Mouse (Mus musculus) ovary, postnatal 14 days (tissue): ENCODE results near the gene Coq7.

Experiments
- DNase-seq: peaks from one replicate; pipeline ENCODE4 v3.0.0; 2022; ENCODE audit warnings: low spot score

The Coq7 gene

GRCm38 (mm10) chr7:118533178-118533578 lies at the start of gene Coq7:
Gene Coq7, minus strand, starts transcription at chr7:118533356.
- peak; percentile 91 for DNase-seq

DNA sequence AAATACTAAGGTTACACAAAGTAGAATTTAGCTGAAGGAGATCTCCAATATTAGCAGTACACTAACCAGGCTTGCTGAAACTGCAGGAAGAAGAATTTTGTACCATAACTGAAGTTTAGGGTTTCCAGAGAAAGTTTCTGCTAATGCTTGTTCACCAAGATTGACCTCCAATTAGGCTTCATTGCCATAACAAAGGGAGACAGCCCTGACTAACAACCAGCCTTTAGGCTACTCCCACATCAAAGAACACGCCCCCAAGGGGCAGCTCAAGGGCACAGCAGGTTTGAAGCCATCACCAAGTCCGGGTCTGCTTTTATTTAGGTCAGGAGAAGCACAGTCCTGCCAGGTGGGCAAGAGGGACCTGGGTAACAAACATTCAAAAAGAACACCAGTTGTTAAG lies 46.8 kb upstream of the Coq7 start:
- no peak for DNase-seq

DNA sequence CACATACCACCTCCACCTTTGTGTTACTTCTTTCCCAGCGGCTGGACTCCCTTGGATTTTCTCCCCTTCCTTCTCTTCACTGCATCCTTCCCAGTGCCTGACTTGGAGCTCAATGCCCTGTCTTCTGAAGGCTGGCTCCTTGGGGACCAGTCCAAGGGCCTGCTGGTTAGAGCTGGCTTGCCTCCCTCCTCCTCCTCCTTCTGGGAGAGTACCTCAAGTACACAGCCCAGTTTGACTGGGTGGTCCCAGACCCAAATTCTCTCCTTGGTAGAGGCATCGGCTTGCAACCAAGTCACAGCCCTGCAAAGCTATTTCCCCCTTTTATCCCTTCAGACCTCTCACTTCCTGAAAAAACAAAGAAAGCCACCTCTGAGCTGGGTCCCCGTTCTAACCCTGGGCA lies 45.1 kb upstream of the Coq7 start:
- DNase-seq = no peak

DNA sequence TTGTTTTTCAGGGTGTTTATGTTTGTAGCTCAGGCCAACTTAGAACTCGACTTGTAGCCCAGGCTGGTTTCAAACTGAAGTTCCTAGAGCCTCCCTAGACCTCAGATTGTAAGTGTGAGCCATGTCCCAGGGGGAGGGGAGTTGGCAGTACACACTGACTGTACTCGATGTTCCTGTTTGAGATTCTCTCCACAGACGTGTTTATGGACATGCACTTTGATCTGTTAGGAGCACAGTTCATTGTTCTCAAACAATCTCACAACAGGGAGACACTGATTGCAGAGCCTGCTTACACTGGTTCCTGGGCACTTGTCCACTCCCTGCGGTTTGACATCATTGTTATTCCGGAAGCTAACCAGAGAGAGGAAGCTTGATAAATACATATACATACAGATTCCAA lies 38.9 kb upstream of the Coq7 start:
- DNase-seq = no peak

DNA sequence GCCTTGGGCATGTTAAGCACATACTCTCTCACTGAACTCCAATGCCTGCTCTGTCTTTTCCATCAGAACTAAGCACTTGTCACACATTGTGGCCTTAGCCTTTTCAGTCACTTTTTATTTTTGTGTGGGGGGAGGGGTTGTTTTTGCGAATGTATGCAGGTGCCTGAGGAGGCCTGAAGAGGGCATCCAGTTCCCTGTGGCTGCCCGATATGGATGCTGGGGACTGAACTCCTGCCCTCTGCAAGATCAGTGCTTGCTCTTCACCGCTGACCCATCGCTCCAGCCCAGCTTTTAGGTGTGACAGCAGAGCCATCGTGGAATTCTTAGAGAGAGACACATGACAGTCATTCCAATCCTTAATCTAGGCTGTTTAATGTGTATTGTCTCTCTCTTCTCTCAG lies 38.2 kb upstream of the Coq7 start:
- no peak for DNase-seq

- DNase-seq = no peak
Measured at GRCm38 (mm10) chr7:118569121-118569543, 36.0 kb upstream of the Coq7 start.

- no peak for DNase-seq
Measured at GRCm38 (mm10) chr7:118554290-118554689, 21.1 kb upstream of the Coq7 start.

DNA sequence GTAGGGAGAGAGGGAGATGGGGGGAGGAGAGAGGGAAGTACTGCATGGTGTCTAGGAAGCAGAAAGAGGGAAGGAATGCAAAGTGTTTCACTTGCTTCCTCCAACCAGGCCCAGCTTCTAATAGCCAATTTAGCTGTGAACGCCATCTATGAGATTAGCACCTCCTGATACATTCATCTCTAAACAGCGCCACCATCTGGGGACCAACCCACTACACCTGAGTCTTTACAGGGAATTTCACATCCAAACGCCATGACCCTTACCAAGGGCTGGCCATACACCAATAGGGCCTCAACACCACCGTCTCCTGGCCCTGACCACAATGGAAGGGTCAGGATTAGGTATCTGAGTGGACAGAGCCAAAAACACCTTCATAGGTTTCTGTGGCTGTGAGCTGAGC lies 20.7 kb upstream of the Coq7 start:
- DNase-seq = no peak

- no peak for DNase-seq
Measured at GRCm38 (mm10) chr7:118547451-118547850, 14.3 kb upstream of the Coq7 start.

- no peak for DNase-seq
Measured at GRCm38 (mm10) chr7:118544128-118544527, 11.0 kb upstream of the Coq7 start.

DNA sequence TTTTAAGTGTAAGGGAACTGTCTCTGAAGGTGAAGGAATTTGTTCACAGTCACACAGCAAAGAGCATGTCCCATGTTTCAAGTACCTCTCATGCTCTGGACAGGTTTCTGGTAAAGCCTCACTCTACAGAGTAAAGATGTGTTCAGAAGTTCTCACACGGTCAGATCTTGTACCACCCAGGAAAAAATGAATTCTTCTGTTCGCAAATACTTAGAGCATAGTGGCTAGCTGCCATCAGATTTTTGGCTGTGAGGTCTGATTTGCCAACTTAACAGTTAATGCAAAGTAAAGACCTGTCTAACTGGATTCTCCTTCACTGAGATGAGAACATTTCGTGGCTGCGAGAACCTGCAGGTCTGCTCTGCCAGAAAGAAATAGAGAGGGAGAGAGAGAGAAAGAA lies 1.9 kb upstream of the Coq7 start:
- DNase-seq = no peak

- DNase-seq = no peak
Measured at GRCm38 (mm10) chr7:118534326-118534725, 1.2 kb upstream of the Coq7 start.

DNA sequence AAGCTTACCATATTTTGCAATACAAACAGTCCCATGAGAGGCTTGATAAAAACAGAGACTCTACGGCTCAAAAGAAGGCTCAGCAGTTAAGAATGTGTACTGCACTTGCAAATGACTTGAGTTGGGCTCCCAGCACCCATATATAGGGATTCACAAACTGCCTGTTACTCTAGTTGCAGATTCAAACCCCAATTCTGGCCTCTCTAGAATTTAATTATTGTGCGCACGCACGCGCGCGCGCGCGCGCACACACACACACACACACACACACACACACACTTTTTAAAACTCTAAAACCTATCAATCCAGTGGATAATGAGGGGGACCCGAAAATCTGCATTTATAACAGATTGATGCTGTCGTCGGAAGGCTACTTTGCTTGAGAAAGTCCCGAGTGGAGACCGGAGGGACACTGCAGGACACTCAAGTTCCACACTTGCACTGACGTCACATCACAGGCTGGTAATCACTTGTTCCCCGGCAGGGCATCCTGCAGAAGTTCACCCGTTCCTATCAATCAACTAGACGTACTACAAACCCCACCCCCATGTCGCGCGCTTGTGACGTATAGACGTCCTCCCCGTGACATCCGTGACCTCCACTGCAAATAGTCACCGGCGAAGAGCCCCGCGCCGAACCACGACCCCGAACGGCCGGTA lies 508 bp downstream of the Coq7 start:
- DNase-seq = peak; percentile 93

- DNase-seq = no peak
Measured at GRCm38 (mm10) chr7:118526967-118527366, 6.2 kb downstream of the Coq7 start.

- no peak for DNase-seq
Measured at GRCm38 (mm10) chr7:118522077-118522476, 11.1 kb downstream of the Coq7 start.

GRCm38 (mm10) chr7:118519661-118520060 lies 13.5 kb downstream of the Coq7 start:
- DNase-seq = no peak

DNA sequence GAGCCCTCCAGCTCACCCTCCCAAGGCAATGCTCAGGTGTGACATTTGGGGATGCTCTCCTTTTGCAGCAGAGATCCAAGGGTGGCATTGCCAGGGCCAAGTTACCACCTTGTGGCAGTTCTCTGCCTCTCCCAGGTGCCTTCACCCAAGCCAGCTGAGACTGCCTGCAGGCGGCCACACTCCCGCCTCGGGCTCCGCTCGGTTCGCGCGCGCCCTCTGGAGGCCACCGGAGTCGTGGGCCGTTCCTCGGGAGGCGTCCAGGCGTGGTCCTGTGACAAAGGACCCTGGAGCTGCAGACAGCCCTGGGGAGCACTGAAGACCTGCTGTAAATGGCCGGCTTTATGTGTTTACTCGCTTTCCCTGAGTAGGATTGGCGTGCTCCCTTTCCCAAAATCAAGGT lies 14.5 kb downstream of the Coq7 start:
- peak; percentile 70 for DNase-seq

DNA sequence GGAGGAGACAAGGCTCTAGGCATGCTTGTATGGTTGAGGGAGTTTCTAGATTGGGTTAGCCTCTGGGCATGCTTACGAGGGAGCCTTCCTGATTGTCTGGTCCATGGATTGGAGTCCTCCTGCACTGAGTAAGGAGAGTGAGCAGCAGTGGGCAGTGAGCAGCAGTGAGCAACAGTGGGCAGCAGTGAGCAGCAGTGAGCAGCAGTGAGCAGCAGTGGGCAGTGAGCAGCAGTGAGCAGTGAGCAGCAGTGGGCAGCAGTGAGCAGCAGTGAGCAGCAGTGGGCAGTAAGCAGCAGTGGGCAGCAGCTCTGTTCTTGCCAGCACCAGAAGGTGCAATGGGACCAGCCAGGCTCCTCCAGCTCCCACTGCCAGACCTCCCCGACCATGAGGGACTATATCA lies 15.3 kb downstream of the Coq7 start:
- no peak for DNase-seq

DNA sequence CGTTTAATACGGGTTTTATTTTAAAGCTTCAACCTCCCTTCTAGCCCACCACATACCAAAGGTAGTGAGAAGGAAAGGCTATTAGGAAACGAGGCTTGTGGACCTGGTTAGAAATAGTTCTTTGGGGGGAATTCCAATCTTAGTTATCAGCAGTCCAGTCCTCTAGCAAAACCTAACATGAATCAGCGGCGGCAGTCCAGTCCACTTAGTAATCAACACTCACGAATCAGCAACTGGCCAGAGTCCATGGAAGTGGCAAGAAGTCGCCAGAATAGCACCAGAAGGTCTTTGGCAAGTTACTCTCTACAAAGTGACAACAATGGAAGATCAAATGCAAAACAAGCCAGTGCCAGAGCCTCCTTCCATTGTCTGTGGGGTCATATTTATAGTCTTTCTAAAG lies 24.6 kb downstream of the Coq7 start:
- no peak for DNase-seq

GRCm38 (mm10) chr7:118503844-118504243 lies 29.3 kb downstream of the Coq7 start:
- no peak for DNase-seq

DNA sequence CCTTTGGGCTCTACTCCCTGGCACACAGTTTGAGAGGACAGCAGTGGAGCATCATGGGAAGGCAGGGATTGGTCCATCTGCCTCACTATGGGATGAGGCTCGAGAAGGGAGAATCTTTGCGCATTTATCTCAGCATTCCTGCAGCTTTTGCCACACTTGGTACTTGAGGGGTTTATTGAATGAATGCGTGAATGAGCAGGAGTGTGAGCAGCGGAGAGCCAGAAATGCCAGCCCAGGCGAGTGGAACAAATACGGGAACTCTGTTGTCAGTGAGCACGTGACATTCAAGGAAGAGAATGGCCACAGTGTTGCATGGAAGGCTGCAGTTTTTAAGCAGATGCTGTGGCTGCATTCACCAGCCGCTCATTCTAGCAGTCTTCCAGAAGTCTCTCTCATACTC lies 30.8 kb downstream of the Coq7 start:
- no peak for DNase-seq

- no peak for DNase-seq
Measured at GRCm38 (mm10) chr7:118499784-118500435, 33.2 kb downstream of the Coq7 start.

DNA sequence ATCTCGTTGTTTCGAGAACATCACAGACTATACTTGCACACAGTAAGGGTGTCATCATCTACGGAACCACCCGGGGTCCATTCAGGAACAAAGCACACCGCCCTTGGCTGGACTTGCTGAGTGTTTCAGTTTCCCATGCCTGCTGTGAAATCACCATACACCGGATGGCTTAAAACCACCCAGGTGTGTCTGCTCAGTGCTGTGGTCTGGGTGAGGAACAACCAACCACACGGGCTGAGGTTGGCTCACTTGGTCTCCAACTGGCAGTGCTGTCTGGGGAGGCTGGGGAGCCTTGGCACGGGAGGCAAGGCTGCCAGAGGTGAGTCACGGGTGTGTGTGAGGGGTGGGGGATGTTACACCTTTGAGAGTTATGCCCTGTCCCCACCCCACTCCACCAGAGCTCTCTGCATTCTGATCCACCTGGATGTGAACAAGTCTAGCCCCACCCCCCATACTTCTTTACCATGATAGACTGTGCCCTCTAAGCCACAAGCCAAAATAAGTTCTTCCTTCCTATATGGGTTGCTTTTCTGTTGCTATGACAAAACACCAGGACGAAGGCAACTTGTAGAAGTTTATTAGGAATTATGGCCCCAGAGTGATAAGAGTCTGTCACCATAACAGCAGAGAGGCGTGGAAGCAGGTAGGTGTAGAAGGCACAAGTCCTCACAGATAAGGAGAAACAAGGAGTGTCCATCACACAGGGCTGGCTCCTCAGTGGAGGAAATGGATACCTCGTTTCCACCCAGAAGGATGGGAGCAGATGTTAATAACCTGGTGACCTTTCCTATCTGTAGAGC lies 34.0 kb downstream of the Coq7 start:
- no peak for DNase-seq
